Mouse (Mus musculus): ENCODE measurements around the gene Lrp2.

DNA sequence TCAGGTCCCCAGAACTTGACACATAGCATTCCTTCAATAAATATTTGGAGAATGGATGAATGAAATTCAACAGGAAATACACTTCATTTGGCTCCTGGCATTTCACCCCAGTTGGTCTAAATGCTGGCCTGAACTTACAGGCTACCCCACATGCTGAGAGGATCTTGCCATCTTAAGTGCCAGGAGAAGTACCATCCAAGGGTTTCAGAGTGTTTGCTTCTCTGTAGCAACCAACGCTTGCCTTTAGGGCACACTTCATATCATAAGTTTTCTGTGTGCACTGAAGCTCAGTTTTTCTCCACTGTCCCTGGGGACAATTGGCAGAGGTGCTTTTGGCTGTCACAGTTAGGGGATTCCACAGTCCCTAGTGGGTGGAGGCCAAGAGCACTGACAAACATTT is 4.7 kb upstream of the Lrp2 start:
- TF ChIP-seq GATA1 (IDR thresholded peaks at IDR 0.05; ENCODE audit: borderline replicate concordance, low read length) (no peak), FLI1 (IDR thresholded peaks at IDR 0.05; ENCODE audit: low read length) (no peak)
